Mouse (Mus musculus) kidney, adult 18-20 months (tissue): ENCODE results near the gene Dnph1.

ENCODE experiments used
- DNase-seq: peaks from one replicate; pipeline ENCODE4 v3.0.0; 2021

The Dnph1 gene

DNA sequence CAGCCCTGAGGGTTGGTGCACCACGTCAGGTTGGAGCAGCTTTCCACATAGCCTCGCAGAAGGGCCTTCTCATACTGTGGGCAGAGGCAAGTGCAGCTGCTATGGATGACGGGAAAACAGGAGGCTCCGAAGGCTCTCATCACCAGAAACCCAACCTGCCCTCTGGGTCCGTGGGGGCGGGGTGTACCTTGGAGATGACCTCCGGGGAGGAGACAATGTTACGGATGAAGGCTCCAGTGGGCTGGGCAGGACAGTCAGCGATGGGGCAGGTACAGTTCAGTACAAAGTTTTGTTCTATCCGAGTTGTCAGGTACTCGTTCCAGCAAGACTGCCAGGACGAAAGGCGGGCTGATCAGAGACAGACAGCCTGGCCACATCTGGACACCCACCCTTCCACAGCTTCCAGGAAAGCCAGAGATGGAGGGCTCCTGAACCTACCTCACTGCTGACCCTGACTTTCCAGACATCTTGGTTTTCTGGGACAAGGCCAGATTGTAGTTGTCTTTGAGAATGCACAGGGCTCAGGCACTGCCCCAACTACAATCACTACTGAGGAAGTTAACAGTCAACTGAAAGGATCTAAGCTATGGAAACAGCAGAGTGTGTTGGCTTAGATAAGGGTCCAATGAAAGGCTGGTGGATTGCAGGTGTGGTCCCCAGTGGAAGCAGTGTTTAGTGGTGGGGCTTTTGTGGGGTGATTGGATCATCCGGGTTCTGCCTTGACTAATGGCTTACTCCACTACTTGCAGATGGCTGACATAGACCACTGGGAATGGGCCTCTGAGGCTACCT lies 7.5 kb downstream of the Dnph1 start:
- DNase-seq: peak; percentile 85

DNA sequence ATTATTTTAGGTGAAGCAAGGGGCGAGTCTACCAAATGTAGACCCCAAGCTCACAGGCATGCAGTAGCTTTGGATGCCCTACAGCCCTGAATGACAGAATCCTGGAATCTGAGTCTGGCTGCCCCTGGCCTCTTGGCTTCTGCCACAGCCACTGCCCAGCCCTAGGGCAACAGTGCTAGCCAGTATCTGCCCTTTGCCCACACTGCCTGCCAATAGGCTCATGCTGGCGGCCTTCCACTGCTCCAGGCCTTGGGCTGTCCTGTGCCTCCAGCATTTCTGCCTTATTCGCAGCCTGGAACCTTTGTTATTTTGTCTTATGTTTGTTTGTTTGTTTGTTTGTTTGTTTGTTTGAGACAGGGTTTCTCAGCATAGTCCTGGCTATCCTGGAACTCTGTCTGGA lies 9.1 kb downstream of the Dnph1 start:
- DNase-seq: peak; percentile 75

DNA sequence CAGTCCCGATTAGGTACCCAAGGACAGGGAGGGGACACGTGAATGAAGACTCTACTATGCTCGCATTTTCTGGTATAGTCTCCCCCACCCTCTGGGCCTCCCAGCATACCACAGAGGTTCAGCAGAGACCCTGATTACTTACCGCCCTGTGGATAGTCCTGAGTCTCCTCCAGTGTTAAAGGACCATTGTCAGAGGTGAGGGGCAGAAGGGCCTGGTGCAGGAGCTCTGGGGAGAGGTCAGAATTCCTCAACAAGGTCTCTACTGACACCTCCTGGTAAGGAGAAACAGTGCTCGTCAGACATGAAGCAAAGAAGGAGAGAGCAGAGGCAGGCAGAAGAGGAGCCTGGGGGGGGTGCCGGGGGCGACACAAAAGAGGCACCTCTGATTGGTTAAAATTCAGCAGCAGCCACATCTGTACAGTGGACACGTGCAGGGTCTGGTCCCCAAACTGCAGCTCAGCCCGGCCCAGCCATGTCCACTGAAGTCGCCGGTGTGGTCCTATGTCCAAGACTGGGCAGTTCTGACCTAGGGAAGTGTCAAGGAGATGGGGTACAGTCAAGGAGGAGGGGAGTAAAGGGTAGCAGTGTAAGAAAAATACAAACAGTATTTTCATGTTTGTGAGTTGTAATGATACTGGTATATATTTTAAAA lies 14.7 kb downstream of the Dnph1 start:
- DNase-seq: no peak

DNA sequence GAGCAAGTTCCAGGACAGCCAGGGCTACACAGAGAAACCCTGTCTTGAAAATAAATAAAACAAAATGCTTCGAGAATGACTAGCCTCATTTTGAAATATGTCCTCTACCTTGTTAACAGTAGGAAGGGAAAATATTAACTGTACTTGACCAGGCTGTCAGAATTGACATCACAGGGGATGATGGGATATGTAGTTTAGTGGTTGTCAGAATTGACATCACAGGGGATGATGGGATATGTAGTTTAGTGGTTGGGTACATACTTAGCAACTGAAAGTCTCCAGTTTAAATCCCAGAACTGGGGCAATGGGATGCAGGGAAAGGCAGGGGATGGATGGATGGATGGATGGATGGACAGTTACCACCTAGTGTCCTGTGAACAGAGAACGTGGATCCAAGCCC lies 16.8 kb downstream of the Dnph1 start:
- DNase-seq: no peak

DNA sequence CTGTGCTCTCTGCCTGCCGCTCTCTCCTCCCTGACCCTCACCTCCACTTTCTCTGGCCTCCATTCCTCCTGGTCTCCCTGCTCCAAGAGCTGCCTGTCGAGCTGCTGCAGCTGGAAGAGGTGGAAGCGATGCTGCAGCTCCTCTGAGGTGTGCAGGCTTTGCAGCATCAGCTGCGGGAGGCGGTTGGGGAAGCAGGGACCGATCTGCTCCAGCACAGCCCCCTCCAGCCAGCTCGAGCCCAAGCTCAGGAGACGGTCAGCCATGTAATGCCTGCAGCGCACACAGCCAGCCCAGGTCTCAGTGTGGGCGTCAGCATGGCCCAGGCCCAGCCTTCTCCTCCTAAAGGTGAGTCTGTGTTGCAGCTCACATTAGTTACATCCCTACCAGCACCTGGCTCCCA lies 23.5 kb downstream of the Dnph1 start:
- DNase-seq: no peak

DNA sequence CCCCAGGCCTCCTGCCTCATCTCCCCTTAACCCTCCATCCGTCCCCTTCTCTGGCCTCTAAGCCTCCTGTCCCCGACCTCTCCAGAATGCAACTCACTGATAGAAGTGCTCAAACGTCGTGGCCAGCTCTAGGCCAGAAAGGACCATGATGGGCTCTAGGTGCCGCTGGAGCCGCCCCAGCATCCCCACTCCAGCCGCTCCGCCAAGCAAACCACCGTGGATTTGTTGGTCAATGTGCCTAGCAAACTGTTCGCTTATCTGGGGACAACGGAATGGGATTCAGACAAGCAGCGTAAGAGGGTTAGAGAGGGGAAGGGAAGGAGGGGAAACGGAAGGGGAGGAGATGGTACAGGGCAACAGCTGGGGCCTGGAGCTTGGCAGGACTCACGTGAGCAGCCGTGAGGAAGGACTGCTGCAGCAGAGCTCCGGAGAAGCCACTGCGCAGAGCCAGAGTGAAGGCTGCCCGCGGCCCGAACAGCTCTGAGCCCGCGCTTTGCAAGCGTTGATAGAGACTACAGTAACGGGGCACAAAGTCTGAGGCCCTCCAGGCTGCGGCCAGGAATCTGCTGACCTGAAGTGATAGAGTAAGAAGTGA lies 24.0 kb downstream of the Dnph1 start:
- DNase-seq: no peak

DNA sequence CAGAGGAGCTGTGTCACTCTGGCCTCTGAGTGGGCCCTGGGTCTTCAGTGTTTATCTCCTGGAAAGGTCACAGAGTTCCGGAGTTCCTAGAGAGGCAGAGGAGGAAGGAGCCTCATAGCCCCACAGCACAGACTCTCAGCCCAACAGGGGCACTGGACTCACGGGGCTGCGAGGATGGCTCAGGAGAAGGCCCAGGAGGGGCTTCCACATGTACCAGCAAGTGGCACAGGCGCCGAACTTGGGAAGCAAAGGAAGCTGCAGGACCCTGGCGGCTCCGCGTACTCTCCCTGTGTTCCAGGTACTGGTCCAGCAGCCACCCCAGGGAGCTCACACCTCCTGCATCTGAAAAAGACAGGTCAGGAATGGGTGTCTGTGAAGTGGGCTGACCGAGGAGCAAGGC lies 24.7 kb downstream of the Dnph1 start:
- DNase-seq: no peak

DNA sequence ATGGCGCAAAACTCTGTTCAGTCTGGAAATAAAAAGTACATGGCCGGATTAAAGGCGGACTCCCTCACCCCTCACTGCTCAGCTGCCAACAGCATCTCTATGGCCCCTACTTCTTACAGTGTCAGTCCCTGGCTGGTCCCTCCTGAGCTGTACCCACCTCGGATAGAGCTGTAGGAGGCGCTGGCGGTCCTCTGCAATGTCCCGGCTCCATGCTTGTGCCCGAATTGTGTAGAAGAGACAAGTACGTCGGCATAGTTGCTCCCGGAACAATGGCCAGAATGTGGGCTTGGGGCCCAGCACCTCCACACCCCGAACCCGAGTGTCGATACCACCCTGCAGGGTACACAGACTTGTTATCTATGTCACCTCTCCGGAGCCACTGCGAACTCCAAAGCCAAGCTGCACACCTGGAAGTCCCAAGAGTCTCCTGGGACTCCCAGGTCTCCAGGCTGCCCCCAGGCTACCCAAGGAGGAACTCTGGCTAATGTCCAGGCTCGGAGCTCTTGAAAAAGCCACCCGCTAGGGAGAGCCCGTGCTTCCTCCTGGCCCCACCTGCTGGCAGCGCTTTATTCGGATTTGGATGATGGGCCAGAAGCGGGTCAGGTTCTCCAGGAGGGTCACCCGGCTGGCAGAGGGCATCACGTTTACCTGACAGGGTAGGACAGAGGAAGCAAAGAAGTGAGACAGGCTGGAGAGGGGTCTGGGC lies 25.6 kb downstream of the Dnph1 start:
- DNase-seq: no peak

DNA sequence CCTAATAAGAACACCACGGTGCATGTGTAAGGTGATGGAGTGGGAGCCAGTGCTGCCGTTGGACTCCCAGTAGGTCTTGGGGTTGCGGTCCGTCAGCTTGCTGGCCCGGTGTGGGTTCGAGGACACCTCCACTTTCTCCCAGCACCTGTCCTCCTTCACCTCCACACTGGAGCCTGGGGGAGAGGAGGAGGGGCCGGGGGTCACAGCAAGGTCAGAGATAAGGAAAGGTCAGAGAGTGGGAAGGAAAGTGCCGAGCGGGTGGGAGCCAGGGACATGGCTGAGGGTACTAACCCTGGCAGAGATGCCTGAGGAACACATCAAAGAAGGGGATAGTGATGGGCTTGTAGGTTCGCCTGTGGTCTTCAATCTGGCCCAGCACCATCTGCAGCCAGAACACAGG lies 28.6 kb downstream of the Dnph1 start:
- no peak for DNase-seq

DNA sequence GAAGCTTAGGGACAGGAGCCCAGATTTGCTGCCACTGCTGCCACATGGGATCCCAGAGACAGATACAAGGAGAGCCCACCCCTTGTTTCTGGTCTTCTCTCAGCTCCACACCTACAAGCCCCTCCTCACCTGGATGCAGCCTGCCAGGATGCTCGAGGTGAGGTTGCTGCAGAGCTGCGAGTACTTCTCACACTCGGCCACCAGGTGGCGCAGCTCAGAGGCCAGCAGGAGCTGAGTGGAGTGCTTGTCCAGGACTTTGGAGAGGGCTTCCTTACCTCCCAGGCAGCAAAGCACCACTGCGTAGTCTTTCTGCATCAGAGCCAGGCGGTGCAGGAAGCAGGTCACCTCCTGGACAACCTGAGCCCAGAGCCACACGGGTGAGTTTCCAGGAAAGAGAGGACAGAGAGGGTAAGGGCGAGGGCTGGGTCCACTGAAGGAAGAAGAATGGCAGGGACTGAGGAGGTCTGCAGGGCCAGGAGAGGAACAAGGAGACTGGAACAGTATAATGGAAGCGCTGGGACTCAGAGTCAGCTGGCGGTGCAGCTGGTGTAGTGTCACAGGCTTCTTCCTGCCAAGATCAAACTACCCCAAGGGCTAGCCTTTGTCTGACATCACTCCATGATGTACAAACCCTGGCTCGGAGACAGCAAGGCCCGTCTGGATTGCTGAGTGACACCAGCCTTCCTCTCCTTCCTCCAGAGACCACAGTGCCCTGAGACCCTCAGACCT lies 29.2 kb downstream of the Dnph1 start:
- DNase-seq: peak; percentile 80

DNA sequence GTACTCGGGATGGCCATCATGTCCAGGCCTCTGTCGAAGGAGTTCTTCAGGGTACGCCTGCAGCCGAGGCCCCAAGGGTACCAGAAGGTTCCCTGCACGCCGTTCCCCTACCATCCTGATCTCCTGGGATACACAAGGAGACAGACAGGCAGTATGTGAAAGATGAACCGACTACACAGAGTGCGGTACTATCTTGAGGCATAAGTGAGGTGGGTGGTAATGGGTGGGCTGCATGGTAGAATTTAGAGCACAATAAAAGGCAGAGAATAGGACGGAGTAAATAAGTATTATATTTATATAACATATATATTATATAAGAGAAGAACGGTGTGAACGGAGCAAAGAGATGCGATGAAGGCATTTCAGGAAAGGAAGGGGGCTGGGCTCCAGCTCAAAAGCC lies 47.1 kb downstream of the Dnph1 start:
- no peak for DNase-seq

DNA sequence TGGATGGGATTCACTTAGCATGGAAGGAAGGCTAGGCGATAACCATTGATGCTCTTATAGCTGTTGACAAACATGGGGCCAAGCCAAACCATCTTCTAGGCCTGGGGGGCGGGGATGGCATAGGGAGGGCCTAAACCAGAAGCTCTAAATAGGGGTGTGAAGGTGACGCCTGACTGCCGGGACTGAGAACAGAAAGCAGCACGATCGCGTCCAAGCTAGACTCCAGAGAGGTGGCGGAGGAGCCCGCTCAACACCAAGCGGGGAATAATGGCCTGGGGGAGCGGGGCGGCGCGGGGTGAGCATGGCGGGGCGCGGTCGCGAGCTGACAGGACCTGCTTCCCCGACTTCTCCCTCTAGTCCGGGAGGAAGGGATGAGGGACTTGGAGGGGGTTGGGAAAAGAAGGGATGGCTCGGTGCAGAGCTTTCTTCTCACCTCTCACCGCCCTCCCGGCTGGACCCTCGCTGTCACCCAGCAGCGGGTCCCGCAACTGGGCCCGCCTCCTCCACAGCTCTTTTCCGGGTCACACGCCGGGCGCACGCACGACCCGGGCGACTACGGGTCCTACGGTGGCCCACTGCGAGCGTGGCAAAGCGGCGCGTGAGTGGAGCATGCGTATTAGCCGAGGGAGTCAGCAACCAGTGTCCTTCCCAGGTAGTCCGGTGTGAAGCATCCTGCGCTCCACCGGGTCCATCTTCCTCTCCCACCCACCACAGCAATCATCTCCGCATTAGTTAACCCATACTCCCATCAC lies 49.5 kb downstream of the Dnph1 start, which contains the start of gene Cul9:
Cul9 (minus strand) TSS at position 576 of the 752 bp plus-strand sequence.
- peak; percentile 82 for DNase-seq

DNA sequence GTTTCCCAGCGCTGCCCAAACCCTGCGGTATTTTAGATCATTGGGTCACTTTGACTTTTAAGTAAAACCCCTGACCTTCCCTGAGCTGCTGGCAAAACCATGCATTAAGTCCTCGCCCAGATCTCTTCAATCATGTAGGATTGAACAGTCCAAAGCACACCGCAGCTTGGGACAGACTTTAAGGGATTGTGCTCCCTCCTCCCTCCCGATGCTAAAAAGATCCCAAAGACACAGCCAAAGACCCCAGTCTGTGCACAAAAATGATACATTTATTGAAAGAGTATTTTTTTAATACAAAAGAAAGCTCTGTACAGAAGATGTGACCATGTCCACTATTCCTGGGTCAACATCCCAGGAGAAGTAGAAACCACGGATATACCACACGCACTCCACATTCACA lies 50.1 kb downstream of the Dnph1 start:
- no peak for DNase-seq

DNA sequence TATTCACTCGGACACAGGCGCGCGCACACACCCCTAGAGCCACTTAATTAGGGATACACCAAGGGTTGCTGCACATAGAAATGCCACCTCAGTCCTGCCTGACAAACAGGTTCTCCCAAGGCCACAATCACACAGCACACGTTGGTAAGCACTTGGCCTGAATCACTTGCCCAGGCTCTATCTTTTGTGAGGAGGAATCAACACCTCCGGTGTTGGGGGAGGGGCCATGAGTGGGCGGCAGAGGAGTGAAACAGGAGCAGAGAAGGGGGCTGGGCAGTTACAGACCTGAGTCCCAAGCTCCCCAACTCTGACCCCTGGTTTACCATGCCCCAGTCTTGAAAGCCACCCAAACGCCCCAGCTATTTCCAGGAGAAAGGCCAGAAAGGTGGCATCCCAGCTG lies 50.5 kb downstream of the Dnph1 start:
- DNase-seq: no peak

DNA sequence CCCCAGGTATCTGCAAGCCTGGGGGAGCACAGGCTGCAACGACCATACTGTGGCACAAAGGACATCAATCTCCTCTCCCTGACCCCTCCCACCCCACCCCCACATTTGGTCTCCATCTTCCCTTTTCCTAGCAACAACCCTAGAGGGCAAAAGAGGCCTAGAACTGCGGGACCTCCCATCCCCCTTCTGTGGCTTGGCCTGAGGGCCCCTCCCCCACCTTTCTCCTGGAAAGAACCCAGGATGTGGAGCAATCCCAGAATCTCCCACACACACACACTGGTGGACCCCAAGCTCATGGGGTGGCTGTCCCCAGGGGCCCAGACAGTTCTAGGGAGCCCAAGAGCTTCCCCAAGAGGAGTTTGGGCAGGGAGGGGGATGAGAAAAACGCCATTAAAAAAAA lies 51.4 kb downstream of the Dnph1 start:
- DNase-seq: no peak

DNA sequence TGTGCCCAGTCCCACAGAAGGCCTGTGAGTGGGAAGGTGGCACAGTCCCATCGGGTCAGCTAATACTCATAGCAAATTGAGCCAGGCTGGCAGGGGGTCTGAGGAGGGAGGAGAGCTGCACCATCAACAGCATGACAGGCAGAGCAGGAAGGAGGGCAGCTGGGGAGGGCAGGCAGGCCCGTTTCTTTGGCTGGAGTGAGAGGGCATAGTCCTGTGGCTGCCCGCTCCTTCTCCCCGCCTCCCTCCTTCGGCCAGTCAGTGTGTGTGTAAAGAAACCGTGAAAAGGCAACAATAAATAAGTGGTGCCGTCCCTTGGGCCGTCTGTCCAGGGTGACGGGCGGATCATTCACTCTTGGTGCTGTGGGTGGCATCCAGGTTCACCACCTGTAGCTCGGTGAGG lies 52.2 kb downstream of the Dnph1 start:
- peak; percentile 57 for DNase-seq

DNA sequence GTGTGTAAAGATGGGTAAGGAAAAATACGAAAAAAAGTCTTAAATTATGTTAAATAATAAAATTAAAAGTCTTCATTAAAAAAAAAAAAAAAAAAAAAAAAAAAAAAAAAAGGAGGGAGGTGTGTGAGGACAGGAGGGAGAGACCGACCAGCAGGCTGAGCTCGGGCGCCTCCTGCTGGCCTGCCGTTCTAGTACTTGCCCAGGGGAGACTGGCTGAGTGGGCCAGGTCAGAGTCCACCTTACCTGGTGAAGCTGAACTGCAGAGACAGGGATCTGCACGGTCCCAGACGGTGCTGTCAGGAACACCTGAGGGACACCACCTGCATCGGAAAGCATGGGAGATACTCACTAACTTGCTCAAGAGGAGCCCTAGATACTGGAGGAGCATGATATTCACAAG lies 52.7 kb downstream of the Dnph1 start:
- peak; percentile 85 for DNase-seq
